In genomic region chr7:123368187-123368586, GRCm38 (mm10) we compare ENCODE assay signal across 7 mouse cellular contexts. TPM values are rescaled to one million over a fixed set of nuclear protein-coding genes. Genes with fewer than 3 reads are reported as not detected.
DNase-seq lines count a peak whose midpoint lies in the region; ATAC-seq and TF ChIP-seq lines count a peak whose summit lies in the region.

No protein-coding gene starts in this region.

- ATAC-seq in megakaryocyte, adult 5-6 weeks (ENCODE audit: poor library complexity, severe bottlenecking): no peak
- ATAC-seq in forebrain, embryonic 14.5 days: no peak
- no peak for ATAC-seq in liver, embryonic 12.5 days
- ATAC-seq in stomach, postnatal 0 days (ENCODE audit: low FRiP score, low TSS enrichment): no peak

- H3K4me2 ChIP-seq in forebrain, embryonic 14.5 days (ENCODE audit: low read length): peak overlapping the region; percentile 65
- peak overlapping the region; percentile 93 for H3K4me2 ChIP-seq in liver, embryonic 12.5 days
- H3K4me2 ChIP-seq in stomach, postnatal 0 days (replicated peaks; ENCODE audit: low read depth): peak overlapping the region; percentile 78

- H3K36me3 ChIP-seq in megakaryocyte, embryonic 14.5 days (replicated peaks; ENCODE audit: low read length): peaks cover 14% of the 10 kb centered on the region
- no peaks in the 10 kb centered on the region for H3K36me3 ChIP-seq in forebrain, embryonic 14.5 days (ENCODE audit: control insufficient read depth, insufficient read depth, low read length)
- peaks cover 14% of the 10 kb centered on the region; the same call in 1 of the 2 replicates for H3K36me3 ChIP-seq in liver, embryonic 12.5 days
- no peaks in the 10 kb centered on the region for H3K36me3 ChIP-seq in stomach, postnatal 0 days (ENCODE audit: control insufficient read depth, insufficient read depth, low read length)

- no peaks in the 10 kb centered on the region for H3K9me3 ChIP-seq in megakaryocyte, embryonic 14.5 days
- no peaks in the 10 kb centered on the region for H3K9me3 ChIP-seq in forebrain, embryonic 14.5 days (replicated peaks; ENCODE audit: control insufficient read depth, low read length)
- H3K9me3 ChIP-seq in liver, embryonic 12.5 days (replicated peaks): no peaks in the 10 kb centered on the region
- no peaks in the 10 kb centered on the region for H3K9me3 ChIP-seq in stomach, postnatal 0 days (ENCODE audit: control insufficient read depth, low read length)

- TF ChIP-seq CTCF in stomach, postnatal 0 days (IDR thresholded peaks at IDR 0.05; ENCODE audit: low read depth): no peak

- TF ChIP-seq EP300 in stomach, postnatal 0 days (optimal IDR thresholded peaks at IDR 0.05): no peak

- H3K27ac ChIP-seq in forebrain, embryonic 14.5 days (ENCODE audit: low read depth, low read length): no peak overlapping the region
- no peak overlapping the region for H3K27ac ChIP-seq in liver, embryonic 12.5 days
- H3K27ac ChIP-seq in stomach, postnatal 0 days (replicated peaks): 0 out of 2 replicates have a peak overlapping the region, but pooled peaks have one; percentile 18

- H3K4me3 ChIP-seq in megakaryocyte, embryonic 14.5 days (replicated peaks): peak overlapping the region; percentile 93
- 0 out of 2 replicates have a peak overlapping the region, but pooled peaks have one; percentile 74 for H3K4me3 ChIP-seq in forebrain, embryonic 14.5 days (ENCODE audit: low read depth, low read length)
- H3K4me3 ChIP-seq in liver, embryonic 12.5 days: peak overlapping the region; percentile 94
- no peak overlapping the region; the same call in 1 of the 2 replicates for H3K4me3 ChIP-seq in stomach, postnatal 0 days (ENCODE audit: low read depth, low read length)

- no peaks in the 10 kb centered on the region for H3K27me3 ChIP-seq in megakaryocyte, embryonic 14.5 days (replicated peaks)
- H3K27me3 ChIP-seq in forebrain, embryonic 14.5 days (replicated peaks; ENCODE audit: control insufficient read depth, insufficient read depth, low read length): no peaks in the 10 kb centered on the region
- no peaks in the 10 kb centered on the region for H3K27me3 ChIP-seq in liver, embryonic 12.5 days (replicated peaks)
- H3K27me3 ChIP-seq in stomach, postnatal 0 days (ENCODE audit: control insufficient read depth, insufficient read depth, low read length): no peaks in the 10 kb centered on the region

- H3K9ac ChIP-seq in forebrain, embryonic 14.5 days (ENCODE audit: low read length): peak overlapping the region; percentile 86
- H3K9ac ChIP-seq in liver, embryonic 12.5 days: peak overlapping the region; percentile 95
- H3K9ac ChIP-seq in stomach, postnatal 0 days (ENCODE audit: low read length): no peak overlapping the region

- peaks cover 78% of the 10 kb centered on the region for H3K4me1 ChIP-seq in megakaryocyte, embryonic 14.5 days
- peaks cover 25% of the 10 kb centered on the region for H3K4me1 ChIP-seq in forebrain, embryonic 14.5 days (ENCODE audit: control insufficient read depth, insufficient read depth, low read length)
- peaks cover 74% of the 10 kb centered on the region for H3K4me1 ChIP-seq in liver, embryonic 12.5 days
- H3K4me1 ChIP-seq in stomach, postnatal 0 days (replicated peaks; ENCODE audit: control insufficient read depth, insufficient read depth): peaks cover 9% of the 10 kb centered on the region; the same call in 1 of the 2 replicates

- DNase-seq in forebrain, embryonic 14.5 days (ENCODE audit: low spot score): no peak
- DNase-seq in stomach, postnatal 0 days (ENCODE audit: low spot score): no peak
- no peak for DNase-seq in gastrocnemius, adult 18-20 months (ENCODE audit: low spot score)
- DNase-seq in gastrocnemius, postnatal 25 days: no peak

- WGBS in forebrain, embryonic 14.5 days: 68% methylated on average over 2 of the region's 2 CpGs
- 41% methylated on average over 2 of the region's 2 CpGs for WGBS in liver, embryonic 12.5 days (ENCODE audit: insufficient replicate concordance)
- 69% methylated on average over 2 of the region's 2 CpGs for WGBS in stomach, postnatal 0 days

RNA-seq across cellular contexts. Expression of gene Lcmt1, which starts 1.4 kb away (rescaled TPM):
- 2.3 and 4.3 TPM in 2 replicates for polyA plus RNA-seq in megakaryocyte, embryonic 14.5 days (2012; ENCODE audit: insufficient read depth, low replicate concordance)
- 22.6 and 23.4 TPM in 2 replicates for total RNA-seq in megakaryocyte, adult 5-6 weeks (2015)
- 30.1 and 37.4 TPM in 2 replicates for total RNA-seq in megakaryocyte, adult 5-6 weeks (2017)
- polyA plus RNA-seq in forebrain, embryonic 14.5 days (2014; fragmentation: Nextera tagmentation; extraction: Ambion mirVana): 108 and 113 TPM in 2 replicates
- polyA plus RNA-seq in liver, embryonic 12.5 days (2016; fragmentation: Nextera tagmentation; extraction: Ambion mirVana): 33.4 and 34.4 TPM in 2 replicates
- 27.2 and 27.8 TPM in 2 replicates for polyA plus RNA-seq in stomach, postnatal 0 days (2015; fragmentation: Nextera tagmentation; extraction: Ambion mirVana)
- total RNA-seq in gastrocnemius, adult 18-20 months (2021): 10 to 100 TPM; 26.2 to 29.5 TPM
- 10 to 100 TPM; 22.9 to 23.9 TPM for total RNA-seq in gastrocnemius, postnatal 25 days (2021)

RNA-seq across cellular contexts. Expression of gene Arhgap17, which starts 1.5 kb away (rescaled TPM):
- polyA plus RNA-seq in megakaryocyte, embryonic 14.5 days (2012; ENCODE audit: insufficient read depth, low replicate concordance): 51.0 and 54.9 TPM in 2 replicates
- total RNA-seq in megakaryocyte, adult 5-6 weeks (2015): 123 and 129 TPM in 2 replicates
- total RNA-seq in megakaryocyte, adult 5-6 weeks (2017): 40.7 and 51.7 TPM in 2 replicates
- polyA plus RNA-seq in forebrain, embryonic 14.5 days (2014; fragmentation: Nextera tagmentation; extraction: Ambion mirVana): 8.5 and 11.0 TPM in 2 replicates
- 16.7 TPM in 2 replicates for polyA plus RNA-seq in liver, embryonic 12.5 days (2016; fragmentation: Nextera tagmentation; extraction: Ambion mirVana)
- 8.0 and 10.6 TPM in 2 replicates for polyA plus RNA-seq in stomach, postnatal 0 days (2015; fragmentation: Nextera tagmentation; extraction: Ambion mirVana)
- total RNA-seq in gastrocnemius, adult 18-20 months (2021): 10 to 100 TPM; 15.1 to 15.3 TPM
- total RNA-seq in gastrocnemius, postnatal 25 days (2021): 10 to 100 TPM; 13.1 to 13.8 TPM
